Mouse (Mus musculus) 3T3-L1 (cell line): ENCODE results near the gene Sf3a2.
"Not testable (repeated sequence)": the region's sequence is repeated elsewhere in the genome, so short reads cannot be mapped to it uniquely, and the experiment has no call there.

ENCODE experiments used
- DNase-seq: peaks from one replicate; pipeline ENCODE4 v3.0.0-alpha.2; 2015; ENCODE audit warnings: low read depth, low spot score

The Sf3a2 gene

GRCm38 (mm10) chr10:80823847-80824643, 26.0 kb downstream of the Sf3a2 start:
- DNase-seq, result no peak

GRCm38 (mm10) chr10:80824827-80825226, 26.8 kb downstream of the Sf3a2 start:
- DNase-seq, result no peak

- peak; percentile 100 for DNase-seq
Measured at GRCm38 (mm10) chr10:80826151-80827062, 28.4 kb downstream of the Sf3a2 start, which contains the start of gene Oaz1. Oaz1 (plus strand) TSS chr10:80826656.

GRCm38 (mm10) chr10:80827063-80827869, 29.3 kb downstream of the Sf3a2 start:
- DNase-seq, result no peak

GRCm38 (mm10) chr10:80827870-80828420, 29.9 kb downstream of the Sf3a2 start:
- DNase-seq, result no peak

DNA sequence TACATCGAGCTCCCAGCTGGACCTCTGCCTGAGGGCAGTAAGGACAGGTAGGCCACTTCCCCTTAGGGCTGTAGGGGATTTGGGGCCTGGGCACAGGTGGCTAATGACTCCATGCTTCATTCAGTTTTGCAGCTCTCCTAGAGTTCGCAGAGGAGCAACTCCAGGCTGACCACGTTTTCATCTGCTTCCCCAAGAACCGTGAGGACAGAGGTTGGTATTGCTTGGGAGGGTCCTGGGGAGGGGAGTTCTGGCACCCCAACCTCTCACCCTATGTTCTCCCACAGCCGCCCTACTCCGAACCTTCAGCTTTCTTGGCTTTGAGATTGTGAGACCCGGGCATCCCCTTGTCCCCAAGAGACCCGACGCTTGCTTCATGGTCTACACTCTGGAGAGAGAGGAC, 30.6 kb downstream of the Sf3a2 start:
- DNase-seq, result not testable (repeated sequence)

DNA sequence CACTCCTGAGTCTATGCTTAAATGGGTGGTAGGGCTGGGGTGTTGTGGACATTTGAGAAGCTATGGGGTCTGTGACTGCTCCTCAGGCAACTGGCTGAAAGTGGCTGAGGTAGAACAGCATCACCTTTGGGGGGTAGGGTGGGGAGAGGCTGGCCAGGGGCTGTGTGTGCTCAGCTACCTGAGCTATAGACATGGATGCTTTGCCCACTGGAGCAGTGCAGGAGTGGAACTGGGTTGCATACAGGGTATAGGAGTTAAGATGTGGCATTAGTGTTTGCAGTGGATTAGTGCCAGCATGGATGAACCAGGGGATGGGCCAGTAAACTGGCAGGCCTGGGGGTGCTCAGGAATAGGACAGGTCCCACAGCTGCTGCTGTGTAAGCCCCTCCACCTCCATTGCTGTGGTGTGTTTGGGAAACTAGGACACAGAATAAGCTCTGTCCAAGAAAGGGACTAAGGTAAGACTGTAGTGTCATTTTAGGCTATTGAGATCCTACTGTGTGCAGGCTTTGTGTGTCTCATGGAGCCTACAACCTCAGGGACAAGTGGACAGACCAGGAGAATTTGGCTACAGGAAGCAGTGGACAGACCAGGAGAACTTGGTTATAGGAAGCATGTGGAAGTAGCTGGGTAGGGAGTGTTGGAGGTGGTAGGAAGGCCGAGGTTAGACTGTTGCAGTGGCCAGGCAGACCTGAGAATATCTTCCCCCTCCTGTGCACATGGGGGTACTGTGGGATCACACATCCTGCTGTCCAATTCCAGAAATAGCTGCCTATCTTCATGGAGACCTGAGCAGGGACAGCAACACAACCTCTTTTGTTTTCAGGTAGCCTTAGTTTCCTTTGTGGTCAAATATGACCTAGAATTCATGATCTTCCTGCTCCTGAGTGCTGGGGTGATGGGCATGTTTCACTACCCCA, 31.6 kb downstream of the Sf3a2 start:
- no peak for DNase-seq

DNA sequence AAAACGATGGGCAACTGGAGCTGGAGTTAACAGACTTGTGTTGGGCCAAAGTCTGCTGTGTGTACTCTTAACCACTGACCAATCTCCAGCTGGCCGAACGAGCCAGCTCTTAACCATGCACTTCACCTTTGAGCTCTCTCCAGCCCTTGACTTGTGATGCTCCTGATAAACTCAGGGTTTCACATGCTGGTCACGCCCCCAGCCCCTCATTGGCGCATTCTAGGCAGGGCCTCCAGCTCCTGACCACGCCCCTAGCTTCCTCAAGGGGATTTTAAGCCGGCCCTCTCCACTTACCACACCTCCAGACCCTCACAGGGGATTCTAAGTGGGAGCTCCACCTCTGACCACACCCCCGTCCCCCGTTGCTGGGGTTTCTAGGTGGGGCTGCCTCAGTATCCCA, 33.1 kb downstream of the Sf3a2 start:
- DNase-seq, result no peak

DNA sequence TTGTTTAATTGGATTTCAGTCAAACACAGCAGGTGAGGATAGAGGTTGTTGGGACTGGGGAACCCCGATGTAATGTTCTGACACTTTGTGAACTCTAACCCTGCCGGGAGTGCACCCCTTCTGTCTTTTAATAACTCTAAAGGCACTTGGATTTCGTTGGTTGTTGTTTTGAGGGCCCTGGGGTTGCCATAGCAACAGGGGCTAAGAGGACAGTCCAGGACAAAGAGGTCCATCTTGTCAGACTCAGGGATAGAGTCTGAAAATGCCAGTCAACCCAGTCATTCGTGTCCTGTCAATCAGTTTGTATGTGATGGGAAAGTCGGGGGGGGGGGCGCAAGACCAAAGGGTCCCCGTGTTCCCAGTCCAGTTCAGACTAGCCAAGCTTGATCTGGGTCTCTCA, 34.8 kb downstream of the Sf3a2 start:
- no peak for DNase-seq

GRCm38 (mm10) chr10:80835617-80836016, 37.6 kb downstream of the Sf3a2 start:
- DNase-seq, result no peak

DNA sequence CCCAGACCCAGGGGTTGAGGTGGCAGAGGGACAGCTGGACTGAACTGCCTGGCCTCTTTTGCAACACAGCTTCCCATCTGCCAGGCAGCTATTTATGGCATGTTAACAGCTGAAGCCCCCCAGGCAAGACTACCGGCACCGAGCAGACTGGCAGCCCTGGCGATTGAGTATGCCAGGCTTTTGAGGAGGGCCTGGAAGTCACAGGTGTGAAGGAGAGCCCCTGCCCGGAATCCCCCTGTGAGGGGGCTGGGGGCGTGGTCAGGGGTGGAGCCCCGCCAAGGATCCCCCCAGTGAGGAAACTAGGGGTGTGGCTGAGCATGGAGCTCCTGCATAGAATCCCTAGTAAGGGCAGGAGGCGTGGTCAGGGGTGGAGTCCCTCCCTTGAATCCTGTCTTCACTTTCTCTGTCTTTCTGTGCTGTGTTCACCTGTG, 39.0 kb downstream of the Sf3a2 start:
- no peak for DNase-seq

GRCm38 (mm10) chr10:80837827-80838226, 39.8 kb downstream of the Sf3a2 start:
- no peak for DNase-seq

DNA sequence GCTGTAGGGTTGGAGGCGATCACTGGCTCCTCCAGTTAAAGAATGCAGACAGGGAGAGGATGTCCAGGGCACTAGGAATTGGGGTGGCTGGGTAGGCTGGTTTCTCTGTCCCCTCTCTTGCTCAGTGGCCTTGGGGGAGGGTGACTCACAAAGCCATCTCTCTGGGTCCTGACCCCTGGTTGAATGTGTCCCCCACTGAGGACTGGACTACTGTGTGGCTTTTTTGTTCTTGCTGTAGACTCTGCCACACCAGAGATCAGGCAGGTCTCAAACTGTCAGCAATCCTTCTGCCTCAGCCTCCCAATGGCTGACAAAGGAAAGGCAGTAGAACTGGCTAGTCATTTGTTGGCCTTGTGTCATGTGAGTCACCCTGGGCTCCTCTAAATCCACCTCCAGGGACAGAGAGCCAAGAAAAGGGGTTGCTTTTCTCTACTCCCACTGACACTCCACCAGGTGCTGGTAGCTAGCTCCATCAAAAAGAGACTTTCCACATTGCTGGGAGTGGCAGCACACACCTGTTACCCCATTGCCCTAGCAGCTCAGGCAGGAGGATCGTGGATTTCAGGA, 40.4 kb downstream of the Sf3a2 start:
- peak; percentile 63 for DNase-seq

DNA sequence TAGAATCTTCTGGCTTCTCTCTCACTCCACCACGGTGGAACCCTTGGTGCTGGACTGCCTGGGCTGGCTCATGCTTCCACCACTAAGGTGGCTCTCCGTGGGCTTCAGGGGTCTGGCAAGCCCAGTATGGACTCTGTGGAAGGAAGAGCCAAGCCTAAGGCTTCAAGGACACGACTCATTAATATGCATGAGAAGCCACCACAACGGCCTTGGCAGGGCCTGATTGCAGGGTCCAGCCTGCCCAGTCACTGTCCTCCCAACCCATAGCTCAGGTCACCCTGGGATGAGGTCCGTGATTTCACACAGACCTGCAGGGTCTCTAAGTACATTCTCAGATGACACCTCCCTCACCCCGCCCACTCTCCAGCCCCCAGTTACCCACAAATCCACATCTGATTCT, 41.9 kb downstream of the Sf3a2 start:
- no peak for DNase-seq

DNA sequence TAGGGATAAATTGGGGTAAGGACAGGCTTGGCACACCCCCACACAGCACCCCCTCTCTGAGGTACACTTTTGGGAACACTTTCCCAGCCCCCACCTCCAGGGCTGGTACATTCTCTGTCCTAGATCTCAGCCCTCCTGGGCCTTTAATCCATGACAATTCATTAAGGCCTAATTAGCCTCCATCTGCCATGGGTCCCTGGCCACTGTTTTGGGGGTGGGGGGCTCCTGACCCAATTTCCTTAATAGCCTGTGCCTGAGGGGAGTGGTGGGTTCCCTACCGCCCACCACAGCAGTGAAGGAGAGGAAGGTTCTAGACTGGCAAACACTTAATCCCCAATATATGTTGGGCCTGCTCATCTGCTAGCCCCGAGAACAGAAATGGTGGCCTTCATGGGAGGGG, 43.7 kb downstream of the Sf3a2 start:
- no peak for DNase-seq

- DNase-seq, result no peak
Measured at GRCm38 (mm10) chr10:80842334-80842733, 44.3 kb downstream of the Sf3a2 start.

DNA sequence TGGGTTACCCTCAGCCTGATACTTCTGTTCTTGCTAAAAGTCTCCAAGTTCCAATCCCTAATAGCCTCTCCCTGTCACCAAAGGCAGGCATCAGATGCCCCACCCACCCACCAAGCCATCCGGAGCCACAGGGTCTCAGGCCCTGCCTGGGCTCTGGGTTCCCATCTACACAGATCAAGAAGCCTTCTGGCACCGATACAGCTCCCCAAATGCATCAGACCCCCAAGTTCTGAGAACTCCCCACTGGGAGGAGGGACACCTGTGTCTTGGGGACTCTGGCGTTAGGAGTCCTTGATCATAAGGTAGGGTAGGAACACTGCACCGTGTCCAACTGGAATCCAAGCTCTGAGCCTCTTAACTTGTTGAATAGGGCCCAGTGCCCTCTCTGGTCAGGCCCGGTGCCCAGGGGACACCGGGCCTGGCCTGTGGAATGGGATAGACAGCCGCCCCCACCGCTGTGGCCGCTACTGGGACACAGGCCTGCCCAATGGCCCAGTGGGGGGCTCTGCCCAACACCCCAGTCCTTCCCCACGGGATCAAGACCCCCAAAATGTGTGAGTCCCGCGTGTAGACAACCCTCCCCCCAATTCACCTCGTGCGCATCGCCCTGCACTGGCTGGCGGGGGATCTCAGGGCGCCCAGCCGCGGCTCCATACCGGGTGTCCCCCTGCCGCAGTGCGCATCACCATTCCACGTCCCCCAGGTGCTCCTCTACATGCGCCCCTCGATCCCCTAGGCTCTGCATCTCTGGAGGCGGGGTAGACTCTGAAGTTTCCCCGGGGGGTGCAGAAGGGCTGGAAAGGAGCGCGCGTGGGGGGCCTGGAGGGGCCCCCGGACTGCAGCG, 45.3 kb downstream of the Sf3a2 start:
- no peak for DNase-seq

DNA sequence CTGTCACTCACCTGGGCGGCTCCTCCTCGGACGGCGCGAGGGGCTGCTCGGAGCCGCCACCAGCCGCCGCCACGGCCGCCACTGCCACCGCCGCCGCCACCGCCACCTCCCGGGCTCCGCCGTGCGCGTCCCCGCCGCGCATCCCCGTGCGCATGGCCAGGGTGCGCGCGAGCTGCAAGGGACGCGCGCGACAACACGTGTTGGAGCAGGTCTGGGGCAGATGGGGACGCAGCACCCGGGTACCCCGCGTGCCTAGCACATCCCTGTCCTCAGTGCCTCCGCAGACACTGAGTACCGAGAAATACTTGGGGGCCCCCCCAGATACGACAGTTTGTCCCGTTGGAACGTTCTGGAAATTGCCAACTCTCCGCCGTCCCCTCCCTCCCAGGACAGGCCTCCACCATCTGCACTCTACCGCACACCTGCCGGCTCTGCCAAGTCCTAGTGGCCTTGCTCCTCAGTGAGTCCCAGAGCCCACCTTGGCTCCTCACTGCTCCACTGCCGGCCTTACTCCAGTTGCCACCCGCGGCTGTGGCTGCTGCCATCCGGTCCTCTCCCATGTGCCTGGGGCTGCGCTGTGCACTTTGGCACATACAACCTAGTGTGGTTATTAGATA, 46.0 kb downstream of the Sf3a2 start, which contains the start of gene Lingo3:
Gene Lingo3, minus strand, starts transcription at position 109 of the 617 bp plus-strand sequence.
- DNase-seq, result no peak
